Mouse (Mus musculus) ES-CJ7 (cell line): ENCODE measurements around the gene Aida.
"Not testable (repeated sequence)": the region's sequence is repeated elsewhere in the genome, so short reads cannot be mapped to it uniquely, and the experiment has no call there.

Experiments
- DNase-seq: peaks from one replicate; pipeline ENCODE4 v3.0.0; 2011; ENCODE audit warnings: low read depth, low spot score

Aida gene

DNA sequence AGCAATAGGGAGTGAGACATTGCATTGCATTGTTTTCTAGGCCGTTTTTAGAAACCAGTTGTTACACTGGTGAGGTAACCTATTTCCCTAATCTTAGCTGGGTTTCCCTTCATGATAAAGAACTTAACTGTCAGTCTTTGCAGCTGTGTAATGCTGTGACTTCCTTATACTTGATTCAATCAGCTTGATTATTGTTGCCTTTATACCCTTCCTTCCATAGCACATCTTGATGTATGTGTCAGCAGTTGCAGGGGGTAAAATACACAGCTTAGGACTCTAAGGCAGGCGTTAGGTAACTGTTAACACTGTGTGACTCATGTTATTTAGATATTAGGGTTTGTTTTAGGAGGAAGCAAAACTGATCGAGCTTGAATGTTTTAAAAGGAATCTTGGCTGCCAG is 24.3 kb downstream of the Aida start:
- no peak for DNase-seq

DNA sequence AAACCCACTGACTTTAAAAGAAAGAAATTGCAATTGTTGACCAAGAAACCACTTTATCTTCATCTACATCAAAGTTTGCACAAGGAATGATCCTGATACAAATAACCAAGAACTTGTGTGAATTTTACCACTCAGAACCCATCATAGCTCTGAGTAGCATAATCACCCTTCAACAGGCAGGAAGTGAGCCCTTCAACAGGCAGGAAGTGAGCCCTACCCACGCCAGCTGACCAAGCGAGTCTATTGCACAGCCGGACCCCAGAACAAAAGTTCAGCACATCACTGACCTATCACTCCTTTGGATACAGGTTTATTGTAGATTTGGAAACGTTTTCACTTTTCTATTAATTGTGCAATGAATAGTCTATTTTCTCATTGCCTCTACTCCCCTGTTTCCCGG is 26.1 kb downstream of the Aida start:
- not testable (repeated sequence) for DNase-seq

GRCm38 (mm10) chr1:183323923-183324322 is 27.5 kb downstream of the Aida start:
- no peak for DNase-seq

DNA sequence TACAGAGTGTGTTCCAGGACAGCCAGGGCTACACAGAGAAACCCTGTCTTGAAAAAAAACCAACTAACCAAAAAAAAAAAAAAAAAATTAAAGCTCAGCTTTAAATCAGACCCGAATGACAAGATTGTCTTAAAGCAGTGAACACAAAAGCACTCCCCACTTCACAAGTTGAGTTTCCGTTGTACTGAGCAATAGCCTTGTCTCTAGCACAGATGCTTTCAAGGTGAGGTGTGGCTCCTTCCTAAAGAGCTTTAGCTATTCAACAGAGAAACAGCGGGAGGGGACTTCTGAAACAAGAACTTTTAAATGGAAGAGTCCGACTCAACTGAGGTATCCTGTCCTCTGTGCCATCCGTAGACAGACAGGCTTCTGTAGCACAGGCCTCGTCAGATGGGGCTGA is 28.0 kb downstream of the Aida start:
- peak; percentile 95 for DNase-seq

DNA sequence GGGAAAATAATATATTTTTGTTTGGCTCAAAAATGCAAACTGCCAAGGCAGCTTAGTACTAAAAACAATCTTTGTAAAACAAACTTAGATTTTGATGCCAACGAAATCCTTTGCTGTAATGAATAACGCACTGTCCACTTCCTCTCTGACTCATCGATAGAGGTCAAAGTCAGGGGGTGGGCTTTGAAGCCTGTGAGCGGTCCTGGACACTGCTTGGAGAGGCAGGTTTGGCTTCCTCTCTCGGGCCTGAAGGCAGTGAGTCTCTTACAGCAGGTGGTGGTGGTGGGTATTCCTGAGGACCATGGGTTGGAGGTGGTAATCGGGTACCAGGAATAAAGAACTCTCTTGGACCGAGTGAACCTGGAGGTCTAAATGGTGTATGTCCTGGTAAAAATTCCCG is 30.8 kb downstream of the Aida start:
- DNase-seq, result no peak

DNA sequence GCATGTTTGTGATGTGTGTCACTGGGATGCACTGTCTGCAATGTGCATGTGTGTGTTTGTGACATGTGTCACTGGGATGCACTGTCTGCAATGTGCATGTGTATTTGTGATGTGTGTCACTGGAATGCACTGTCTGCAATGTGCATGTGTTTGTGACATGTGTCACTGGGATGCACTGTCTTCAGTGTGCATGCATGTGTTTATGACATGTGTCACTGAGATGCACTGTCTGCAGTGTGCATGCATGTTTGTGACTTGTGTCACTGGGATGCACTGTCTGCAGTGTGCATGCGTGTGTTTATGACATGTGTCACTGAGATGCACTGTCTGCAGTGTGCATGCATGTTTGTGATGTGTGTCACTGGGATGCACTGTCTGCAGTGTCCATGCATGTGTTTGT is 46.5 kb downstream of the Aida start:
- not testable (repeated sequence) for DNase-seq

GRCm38 (mm10) chr1:183344886-183345816 is 48.8 kb downstream of the Aida start:
- peak; percentile 86 for DNase-seq

DNA sequence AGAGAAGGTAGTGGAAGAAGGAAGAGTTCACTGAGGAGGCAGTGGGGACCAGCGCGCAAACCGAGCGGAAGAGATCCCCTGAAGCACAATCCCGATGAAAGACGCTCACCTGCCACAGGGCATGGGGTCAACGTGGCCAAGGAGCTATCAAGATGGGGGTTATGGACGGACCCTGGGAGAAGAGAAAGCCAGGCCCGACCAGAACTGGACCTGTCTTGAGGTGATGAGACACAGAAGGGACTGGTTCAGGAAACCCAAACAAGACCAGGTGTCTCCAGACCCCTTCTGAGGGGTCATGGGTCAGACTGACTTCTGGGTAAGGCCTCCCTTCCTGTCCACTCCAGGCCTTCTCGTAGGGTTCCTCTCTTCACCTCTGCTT is 49.4 kb downstream of the Aida start:
- no peak for DNase-seq

GRCm38 (mm10) chr1:183349840-183350239 is 53.5 kb downstream of the Aida start:
- peak; percentile 72 for DNase-seq

DNA sequence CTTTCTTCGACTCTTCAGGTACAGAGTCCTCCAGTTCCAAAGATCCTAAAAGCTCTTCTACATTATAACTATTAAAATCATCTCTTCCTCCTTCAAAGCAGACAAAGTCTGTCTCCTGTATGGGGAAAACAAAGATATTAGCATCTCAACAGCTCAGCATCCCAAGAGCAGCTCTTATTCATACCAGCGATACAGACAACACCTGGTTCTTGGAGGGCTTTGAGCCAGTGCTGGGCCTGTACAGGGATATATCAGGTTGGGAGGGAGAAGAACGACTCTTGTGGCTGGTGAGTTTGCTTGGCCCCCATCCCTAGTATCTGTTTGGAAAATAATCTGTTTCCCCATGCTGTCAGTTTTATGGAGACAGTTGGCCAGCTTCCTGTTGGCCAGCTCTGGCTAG is 62.5 kb downstream of the Aida start:
- DNase-seq, result no peak

DNA sequence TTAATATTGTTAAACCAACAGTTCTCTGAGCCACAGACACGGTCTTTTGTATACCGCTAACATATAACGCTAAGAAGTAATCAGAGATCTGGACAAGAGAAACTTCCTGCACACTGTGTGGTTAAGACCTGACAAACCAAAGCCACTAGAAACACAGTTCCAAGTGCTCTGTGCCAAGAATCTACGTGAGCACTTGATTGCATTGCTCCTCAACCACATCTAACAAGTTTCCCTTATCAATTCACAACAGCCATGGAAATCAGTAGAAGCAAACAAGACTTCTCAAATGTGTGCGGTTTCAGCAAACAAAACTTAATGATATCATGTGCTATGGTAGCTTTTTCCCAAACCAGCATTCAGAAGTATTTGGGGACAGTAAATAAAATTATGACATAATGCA is 65.9 kb downstream of the Aida start:
- DNase-seq, result no peak

- DNase-seq, result no peak
These were observed 66.6 kb downstream of the Aida start for GRCm38 (mm10) chr1:183362729-183363576.

DNA sequence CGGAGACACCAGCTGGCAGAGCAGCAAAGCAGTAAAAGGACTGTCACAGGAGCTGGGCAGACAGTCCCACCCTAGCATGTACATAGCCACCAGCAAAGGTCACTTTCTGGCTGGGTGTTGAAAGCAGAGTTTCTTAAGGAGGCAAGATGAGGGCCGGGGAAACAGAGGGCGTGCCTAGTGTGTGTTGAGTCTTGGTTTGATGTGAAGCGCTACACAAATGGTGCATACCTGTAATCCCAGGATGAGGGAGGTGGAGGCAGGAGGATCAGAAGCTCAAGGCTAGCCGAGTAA is 67.1 kb downstream of the Aida start:
- no peak for DNase-seq

DNA sequence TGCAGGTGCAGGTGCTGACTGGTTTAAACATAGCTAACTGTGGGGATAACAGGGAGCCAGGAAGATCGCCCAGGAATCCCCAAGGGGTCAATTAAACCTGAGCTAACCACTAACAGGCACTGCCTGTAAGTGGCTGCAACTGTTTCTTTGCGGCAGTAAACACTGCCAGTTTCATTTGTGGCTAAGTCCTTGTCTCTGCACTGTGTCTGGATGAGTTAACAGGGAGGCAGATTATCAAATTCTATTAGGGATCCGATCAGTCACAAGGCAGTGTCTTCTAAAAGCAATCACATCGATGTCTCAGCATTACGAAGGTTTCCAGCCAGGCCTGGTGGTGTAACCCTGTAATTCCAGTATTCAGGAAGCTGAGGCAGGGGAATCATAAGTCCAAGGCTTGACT is 70.0 kb downstream of the Aida start:
- no peak for DNase-seq

GRCm38 (mm10) chr1:183368601-183369400 is 72.4 kb downstream of the Aida start:
- DNase-seq, result peak; percentile 20

DNA sequence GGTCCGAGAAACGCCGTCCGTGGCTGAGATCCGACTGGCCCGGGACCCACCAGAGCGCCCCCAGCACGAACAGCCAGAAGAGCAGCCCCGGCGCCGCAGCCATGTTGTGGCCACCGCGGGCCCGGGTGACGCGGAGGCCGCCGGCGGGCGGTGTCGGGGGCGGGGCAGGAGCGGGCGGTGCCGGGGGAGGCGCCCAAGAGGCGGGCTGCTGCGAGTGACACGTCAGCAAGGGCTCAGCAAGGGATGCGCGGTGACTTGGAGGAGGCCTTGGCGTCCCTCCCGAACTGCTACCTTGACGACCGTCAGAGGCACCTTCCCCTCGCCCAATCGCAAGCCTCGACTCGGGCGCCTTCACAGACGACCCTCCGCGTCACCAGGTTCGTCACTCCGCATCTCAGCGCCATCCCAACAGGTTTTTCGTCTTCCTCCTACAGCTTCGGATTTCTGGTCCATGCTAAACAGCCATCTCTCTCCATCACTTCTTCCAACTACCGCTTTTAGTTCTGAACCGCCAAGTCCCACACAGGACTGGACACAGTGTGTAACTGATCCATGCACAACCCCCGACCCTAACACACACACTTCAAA is 73.1 kb downstream of the Aida start, which contains the start of gene Mia3:
Mia3 (minus strand) TSS at position 127 of the 588 bp plus-strand sequence.
- DNase-seq, result peak; percentile 96

GRCm38 (mm10) chr1:183374728-183375127 is 78.3 kb downstream of the Aida start:
- peak; percentile 42 for DNase-seq
